12 mouse cellular contexts compared by ENCODE assay signal in genomic region chr3:37738171-37738950, GRCm38 (mm10). TPM values are rescaled to one million over a fixed set of nuclear protein-coding genes. Genes with fewer than 3 reads are reported as not detected.
A peak's percentile ranks its signal among the peaks of the same experiment; 100 is the strongest.
DNase-seq lines count a peak whose midpoint lies in the region; ATAC-seq and TF ChIP-seq lines count a peak whose summit lies in the region.
"Had no signal": no experiment of that assay in that cellular context is flagged by ENCODE, and none has a peak within 500 bp of the region (broad histone marks: within the 10 kb centered on the region; RNA-seq: fewer than 3 reads in every experiment).

No protein-coding gene starts in this region.

- no peak for TF ChIP-seq POLR2A in heart, adult 2 months (IDR thresholded peaks at IDR 0.05; ENCODE audit: insufficient read depth, low read depth, low read length)
- TF ChIP-seq POLR2A in lung, adult 2 months (IDR thresholded peaks at IDR 0.05; ENCODE audit: borderline replicate concordance, extremely low read depth, low read depth, low read length), result no peak
- TF ChIP-seq POLR2A in CH12.LX (IDR thresholded peaks at IDR 0.05; ENCODE audit: low read depth, low read length), result no peak

- intact Hi-C loops in heart, adult 2 months (cut with DNase I), result no loop called here

- no peak overlapping the region for H3K9ac ChIP-seq in heart, adult 2 months (ENCODE audit: low read depth, low read length)
- no peak overlapping the region for H3K9ac ChIP-seq in lung, embryonic 14.5 days
- H3K9ac ChIP-seq in CH12.LX (ENCODE audit: insufficient read depth, low read depth), result no peak overlapping the region
- H3K9ac ChIP-seq in hindbrain, embryonic 16.5 days (ENCODE audit: low read depth, low read length), result no peak overlapping the region
- H3K9ac ChIP-seq: embryonic facial prominence, embryonic 12.5 days had no signal

- H3K36me3 ChIP-seq in heart, adult 2 months (ENCODE audit: control insufficient read depth, insufficient read depth, low read length), result no peaks in the 10 kb centered on the region
- H3K36me3 ChIP-seq in lung, embryonic 14.5 days (ENCODE audit: insufficient read depth), result no peaks in the 10 kb centered on the region
- no peaks in the 10 kb centered on the region for H3K36me3 ChIP-seq in CH12.LX (replicated peaks in 1 of 2; ENCODE audit: control insufficient read depth in 1 of 2, insufficient read depth in 1 of 2, low read length in 1 of 2)
- H3K36me3 ChIP-seq in hindbrain, embryonic 16.5 days (ENCODE audit: control insufficient read depth, insufficient read depth, low read length), result no peaks in the 10 kb centered on the region
- H3K36me3 ChIP-seq: embryonic facial prominence, embryonic 12.5 days had no signal

- TF ChIP-seq CTCF in heart, adult 2 months (IDR thresholded peaks at IDR 0.05), result no peak
- no peak for TF ChIP-seq CTCF in lung, embryonic 14.5 days (IDR thresholded peaks at IDR 0.05; ENCODE audit: low read depth)
- TF ChIP-seq CTCF in lung, adult 2 months (IDR thresholded peaks at IDR 0.05; ENCODE audit: insufficient read depth, low read length), result no peak
- no peak for TF ChIP-seq CTCF in CH12.LX (conservative IDR thresholded peaks at IDR 0.05 in 1 of 2, IDR thresholded peaks at IDR 0.05 in 1 of 2; ENCODE audit: low read depth in 2 of 2, low read length in 2 of 2)

- TF ChIP-seq RAD21 in CH12.LX (IDR thresholded peaks at IDR 0.05; ENCODE audit: low read depth, low read length), result no peak

- peak; percentile 58 for ATAC-seq in lung, embryonic 14.5 days (ENCODE audit: insufficient read depth)
- peak; percentile 71; the same call in 1 of the 2 replicates for ATAC-seq in hindbrain, embryonic 16.5 days

- no peaks in the 10 kb centered on the region for H3K9me3 ChIP-seq in lung, embryonic 14.5 days (ENCODE audit: low read depth, low read length)
- H3K9me3 ChIP-seq in CH12.LX (replicated peaks; ENCODE audit: low read length), result no peaks in the 10 kb centered on the region
- H3K9me3 ChIP-seq in hindbrain, embryonic 16.5 days (ENCODE audit: control insufficient read depth, low read length), result no peaks in the 10 kb centered on the region
- H3K9me3 ChIP-seq: embryonic facial prominence, embryonic 12.5 days had no signal

- no peaks in the 10 kb centered on the region for H3K27me3 ChIP-seq in heart, adult 2 months (ENCODE audit: control insufficient read depth, insufficient read depth, low read length)
- H3K27me3 ChIP-seq in lung, embryonic 14.5 days (ENCODE audit: insufficient read depth, low read length), result peaks cover 6% of the 10 kb centered on the region; the same call in 1 of the 2 replicates
- H3K27me3 ChIP-seq in CH12.LX (replicated peaks), result no peaks in the 10 kb centered on the region
- no peaks in the 10 kb centered on the region for H3K27me3 ChIP-seq in hindbrain, embryonic 16.5 days (replicated peaks; ENCODE audit: control insufficient read depth, insufficient read depth, low read length)
- H3K27me3 ChIP-seq: embryonic facial prominence, embryonic 12.5 days had no signal

- H3K4me1 ChIP-seq in heart, adult 2 months (ENCODE audit: control insufficient read depth, insufficient read depth, low read length), result peaks cover 7% of the 10 kb centered on the region
- peaks cover 11% of the 10 kb centered on the region; the same call in 1 of the 2 replicates for H3K4me1 ChIP-seq in lung, embryonic 14.5 days (ENCODE audit: insufficient read depth)
- peaks cover 5% of the 10 kb centered on the region for H3K4me1 ChIP-seq in lung, adult 2 months (ENCODE audit: control insufficient read depth, insufficient read depth, low read length)
- peaks cover 4 to 5% of the 10 kb centered on the region in 2 experiments; a peak in 3 of 4 replicates for H3K4me1 ChIP-seq in CH12.LX (ENCODE audit: control insufficient read depth in 1 of 2, insufficient read depth in 2 of 2)
- H3K4me1 ChIP-seq in hindbrain, embryonic 16.5 days (ENCODE audit: control insufficient read depth, insufficient read depth, low read depth, low read length), result peaks cover 6% of the 10 kb centered on the region

- DNase-seq in heart, adult 2 months, result peak; percentile 28 to 40
- no peak for DNase-seq in heart, postnatal 4 days
- DNase-seq in lung, embryonic 14.5 days, result peak; percentile 92
- DNase-seq in lung, adult 2 months, result no peak
- peak; percentile 4 for DNase-seq in CH12.LX (ENCODE audit: extremely low read depth)
- no peak for DNase-seq in layer of hippocampus, postnatal 10 days (ENCODE audit: low spot score in 2 of 2)
- DNase-seq in adrenal gland, postnatal 14 days, result no peak
- DNase-seq: cerebellum, adult 11-12 months; thymus, postnatal 4 days had no signal

- 75% methylated on average over 17 of the region's 17 CpGs for WGBS in heart, adult 2 months
- 39% methylated on average over 17 of the region's 17 CpGs for WGBS in lung, embryonic 14.5 days
- 56% methylated on average over 17 of the region's 17 CpGs for WGBS in lung, adult 2 months
- WGBS in hindbrain, embryonic 16.5 days, result 57% methylated on average over 17 of the region's 17 CpGs

- H3K27ac ChIP-seq in heart, adult 2 months, result peak overlapping the region; percentile 55; the same call in 1 of the 2 replicates
- peak overlapping the region; percentile 1; the same call in 1 of the 2 replicates for H3K27ac ChIP-seq in lung, embryonic 14.5 days (ENCODE audit: low read depth)
- no peak overlapping the region for H3K27ac ChIP-seq in CH12.LX (ENCODE audit: insufficient read depth, low read depth)
- no peak overlapping the region for H3K27ac ChIP-seq in hindbrain, embryonic 16.5 days (ENCODE audit: low read depth, low read length)
- H3K27ac ChIP-seq: embryonic facial prominence, embryonic 12.5 days had no signal

- peak overlapping the region; percentile 2; the same call in 1 of the 2 replicates for H3K4me2 ChIP-seq in lung, embryonic 14.5 days
- peak overlapping the region; percentile 73 for H3K4me2 ChIP-seq in CH12.LX (ENCODE audit: insufficient read depth, low read depth, poor library complexity, severe bottlenecking)
- peak overlapping the region; percentile 1; the same call in 1 of the 2 replicates for H3K4me2 ChIP-seq in hindbrain, embryonic 16.5 days (ENCODE audit: low read length)
- H3K4me2 ChIP-seq: embryonic facial prominence, embryonic 12.5 days had no signal

- in situ Hi-C loops in CH12.LX (cut with MboI; ENCODE audit: low pct_ligation_motif_present, low pct_unique_long_range_greater_than_20kb, low sequenced_read_pairs), result no loop called here

- dilution Hi-C loops in CH12.LX (cut with MboI; ENCODE audit: extremely low pct_ligation_motif_present, extremely low pct_unique_long_range_greater_than_20kb, low sequenced_read_pairs), result no loop called here

- no peaks in the 10 kb centered on the region for H3K79me2 ChIP-seq in heart, adult 2 months (replicated peaks; ENCODE audit: control insufficient read depth, insufficient read depth, low read length)
- H3K79me2 ChIP-seq in CH12.LX (replicated peaks; ENCODE audit: control insufficient read depth, extremely low read depth, insufficient read depth, poor library complexity, severe bottlenecking), result no peaks in the 10 kb centered on the region

- no peak overlapping the region for H3K4me3 ChIP-seq in heart, adult 2 months
- H3K4me3 ChIP-seq in lung, embryonic 14.5 days (ENCODE audit: low read depth, low read length), result no peak overlapping the region
- H3K4me3 ChIP-seq in lung, adult 2 months (replicated peaks; ENCODE audit: extremely low read depth, low read depth, low read length), result no peak overlapping the region
- no peak overlapping the region for H3K4me3 ChIP-seq in CH12.LX (replicated peaks in 1 of 3; ENCODE audit: low read depth in 2 of 3, low read length in 2 of 3, poor library complexity in 1 of 3)
- H3K4me3 ChIP-seq in hindbrain, embryonic 16.5 days (ENCODE audit: low read length), result no peak overlapping the region
- H3K4me3 ChIP-seq: embryonic facial prominence, embryonic 12.5 days had no signal

- TF ChIP-seq EP300 in heart, adult 2 months (IDR thresholded peaks at IDR 0.05; ENCODE audit: insufficient read depth, low read depth, low read length), result no peak
- TF ChIP-seq EP300 in CH12.LX (IDR thresholded peaks at IDR 0.05; ENCODE audit: low read length), result no peak

TF ChIP-seq in CH12.LX, 34 proteins besides CTCF, POLR2A, EP300 and RAD21:
- TF ChIP-seq SIN3A (IDR thresholded peaks at IDR 0.05; ENCODE audit: low read length) (no peak), ZC3H11A (IDR thresholded peaks at IDR 0.05; ENCODE audit: low read depth, low read length) (no peak), BHLHE40 (IDR thresholded peaks at IDR 0.05; ENCODE audit: low read depth, low read length) (peak; percentile 86), USF2 (conservative IDR thresholded peaks at IDR 0.05; ENCODE audit: low read depth, low read length) (no peak)

RNA-seq across cellular contexts. Expression of gene Gm5148, which starts 14.1 kb away (rescaled TPM):
- under 1 TPM in 1 of 2 experiments, not detected in 1; 0.25 TPM for total RNA-seq in heart, adult 2 months (2021)
- polyA plus RNA-seq in heart, adult 2 months (2012; rRNA removed), result 0.44 and 0.57 TPM in 2 replicates
- total RNA-seq in heart, postnatal 4 days (2021), result under 1 TPM; 0.25 to 0.43 TPM
- polyA plus RNA-seq in lung, embryonic 14.5 days (2014; fragmentation: Nextera tagmentation; extraction: Ambion mirVana), result 6.6 and 6.7 TPM in 2 replicates
- polyA plus RNA-seq in lung, adult 2 months (2012; rRNA removed), result 7.1 and 9.5 TPM in 2 replicates
- total RNA-seq in CH12.LX (2012; rRNA removed) (130 and 146 TPM in 2 replicates), CH12.LX (2014; rRNA removed) (not detected in 2 replicates)
- 0.55 TPM in 1 of 2 replicates, not detected in the other for polyA plus RNA-seq in CH12.LX (2012; ENCODE audit: insufficient read length, low read depth)
- polyA plus RNA-seq in hindbrain, embryonic 16.5 days (2015; fragmentation: Nextera tagmentation; extraction: Ambion mirVana), result 12.7 and 14.0 TPM in 2 replicates
- total RNA-seq in layer of hippocampus, postnatal 10 days (2021), result 1 to 10 TPM; 2.1 to 2.5 TPM
- total RNA-seq in adrenal gland, postnatal 14 days (2021), result 0.26 TPM in 1 of 2 replicates, not detected in the other
- total RNA-seq: gastrocnemius, postnatal 36 days had no signal

Comparison
In these comparisons a context has a peak if more than half of its experiments do, and no peak if none do; other contexts are left out.
1. DNase-seq: peak in heart, adult 2 months (2 of 2), lung, embryonic 14.5 days (single experiment) and CH12.LX (single experiment); none in heart, postnatal 4 days (single experiment), lung, adult 2 months (single experiment), layer of hippocampus, postnatal 10 days (0 of 2) and adrenal gland, postnatal 14 days (single experiment).
2. H3K27ac ChIP-seq: peak in heart, adult 2 months (single experiment) and lung, embryonic 14.5 days (single experiment); none in CH12.LX (single experiment) and hindbrain, embryonic 16.5 days (single experiment).
3. H3K4me2 ChIP-seq: peak in every context shown above with its lines; median percentile 73 in CH12.LX; 2 in lung, embryonic 14.5 days; 1 in hindbrain, embryonic 16.5 days.